Mouse (Mus musculus) ES-E14 (cell line): Measurements from ENCODE around the gene Minar1.

ENCODE experiments used
- MAFK ChIP-seq: IDR thresholded peaks from 2 replicates; pipeline ENCODE4 v1.6.1; 2014; ENCODE audit warnings: mild to moderate bottlenecking, low read depth, low read length, inconsistent platforms; ENCODE audit not compliant: insufficient read depth
- ZNF384 ChIP-seq: IDR thresholded peaks from 2 replicates; pipeline ENCODE4 v1.6.1; 2012; ENCODE audit warnings: low read depth, low read length, inconsistent platforms

DNA sequence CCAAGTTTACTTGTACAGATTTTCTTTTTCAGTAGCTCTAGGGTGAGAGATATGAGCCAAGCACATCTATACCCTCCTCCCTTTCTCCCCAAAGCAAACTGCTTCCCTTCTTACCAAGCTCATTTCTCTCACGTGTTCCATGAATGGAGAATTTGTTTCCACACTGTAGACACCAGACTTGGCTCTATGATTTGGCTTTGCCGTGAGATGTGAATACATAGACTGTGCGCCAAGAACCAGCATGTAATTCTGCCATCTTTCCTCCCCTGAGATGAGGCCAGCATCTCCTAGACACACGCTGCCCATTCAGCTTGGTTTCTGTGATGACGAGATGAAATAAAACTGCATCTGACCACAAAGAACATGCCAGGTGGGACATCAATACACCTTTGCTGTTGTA, 44.5 kb downstream of the Minar1 start:
- TF ChIP-seq MAFK (no peak), ZNF384 (no peak)
